Mouse (Mus musculus): ENCODE measurements around the gene Per2. TPM values are rescaled to one million over a fixed set of nuclear protein-coding genes. Genes with fewer than 3 reads are reported as not detected.

The Per2 gene
- polyA plus RNA-seq, 1 experiment from 2014 or later: 8.3 TPM

GRCm38 (mm10) chr1:91366215-91367108, 92.7 kb downstream of the Per2 start, which contains the start of gene Erfe:
Gene Erfe, plus strand, starts transcription at chr1:91366430.
- ATAC-seq (ENCODE audit: insufficient read depth) (peak; percentile 64), DNase-seq (peak; percentile 83)
- Histone ChIP-seq H3K36me3 (ENCODE audit: insufficient read depth) (peaks cover 19% of the 10 kb centered on the region; the same call in 1 of the 2 replicates), H3K9me3 (ENCODE audit: low read depth, low read length) (peaks cover 5% of the 10 kb centered on the region; the same call in 1 of the 2 replicates), H3K27me3 (ENCODE audit: insufficient read depth, low read length) (0 out of 2 replicates have a peak, but pooled peaks cover 5% of the 10 kb centered on the region), H3K27ac (ENCODE audit: low read depth) (no peak within 1 kb of the TSS), H3K4me3 (ENCODE audit: low read depth, low read length) (peak within 1 kb of the TSS; percentile 50), H3K9ac (peak within 1 kb of the TSS; percentile 69), H3K4me2 (peak within 1 kb of the TSS; percentile 96), H3K4me1 (ENCODE audit: insufficient read depth) (no peaks in the 10 kb centered on the region)
- peak; percentile 69 for TF ChIP-seq CTCF (IDR thresholded peaks at IDR 0.05; ENCODE audit: low read depth)
- under 1% methylated on average over 68 of the region's 68 CpGs for WGBS

Other genes with a start within 250 kb of the Per2 start
- gene Ube2f, start 209.0 kb downstream of the Per2 start, polyA plus RNA-seq (2014; fragmentation: Nextera tagmentation; extraction: Ambion mirVana): 77.9 and 78.0 TPM in 2 replicates
- 11.8 and 12.3 TPM in 2 replicates for gene Scly, start 161.0 kb downstream of the Per2 start, polyA plus RNA-seq (2014; fragmentation: Nextera tagmentation; extraction: Ambion mirVana)
- not detected in 2 replicates for gene Espnl, start 137.2 kb downstream of the Per2 start, polyA plus RNA-seq (2014; fragmentation: Nextera tagmentation; extraction: Ambion mirVana)
- 0.08 and 1.3 TPM in 2 replicates for gene Klhl30, start 108.3 kb downstream of the Per2 start, polyA plus RNA-seq (2014; fragmentation: Nextera tagmentation; extraction: Ambion mirVana)
- gene Erfe, start 92.9 kb downstream of the Per2 start, polyA plus RNA-seq (2014; fragmentation: Nextera tagmentation; extraction: Ambion mirVana): 2.7 TPM in 2 replicates
- 140 and 144 TPM in 2 replicates for gene Ilkap, start 60.5 kb downstream of the Per2 start, polyA plus RNA-seq (2014; fragmentation: Nextera tagmentation; extraction: Ambion mirVana)
- gene Hes6, start 45.3 kb downstream of the Per2 start, polyA plus RNA-seq (2014; fragmentation: Nextera tagmentation; extraction: Ambion mirVana): 53.7 and 56.4 TPM in 2 replicates
- 6.9 and 8.0 TPM in 2 replicates for gene Traf3ip1, start 35.3 kb upstream of the Per2 start, polyA plus RNA-seq (2014; fragmentation: Nextera tagmentation; extraction: Ambion mirVana)
- gene Asb1, start 81.2 kb upstream of the Per2 start, polyA plus RNA-seq (2014; fragmentation: Nextera tagmentation; extraction: Ambion mirVana): 7.0 and 8.0 TPM in 2 replicates

All from lung, embryonic 14.5 days (tissue).